Mouse (Mus musculus) forebrain, embryonic 12.5 days (tissue): Measurements from ENCODE around the gene Pip5kl1. TPM values are rescaled to one million over a fixed set of nuclear protein-coding genes. Genes with fewer than 3 reads are reported as not detected.

Experiments used
- ATAC-seq: fragments of 200-750 bp; cut with Nextera tagmentation; 2 replicates; pipeline ENCODE4 v1.8.0; 2017; ENCODE audit warnings: moderate TSS enrichment; ENCODE audit not compliant: low FRiP score
- H3K27ac ChIP-seq: fragments of 300-500 bp; sonication (generic); 2 replicates; pipeline ENCODE4 v1.5.1; 2016; ENCODE audit warnings: mild to moderate bottlenecking
- H3K27me3 ChIP-seq: fragments of 300-500 bp; sonication (generic); 2 replicates; pipeline ENCODE4 v1.6.1; 2016; ENCODE audit warnings: mild to moderate bottlenecking
- H3K36me3 ChIP-seq: fragments of 300-500 bp; sonication (generic); replicated peaks from 2 replicates; pipeline ENCODE4 v1.6.1; 2016; ENCODE audit warnings: mild to moderate bottlenecking
- H3K4me1 ChIP-seq: fragments of 300-500 bp; sonication (generic); 2 replicates; pipeline ENCODE4 v1.6.1; 2016
- H3K4me2 ChIP-seq: fragments of 300-500 bp; sonication (generic); 2 replicates; pipeline ENCODE4 v1.6.1; 2016; ENCODE audit warnings: mild to moderate bottlenecking, moderate library complexity
- H3K4me3 ChIP-seq: fragments of 300-500 bp; sonication (generic); replicated peaks from 2 replicates; pipeline ENCODE4 v1.5.1; 2016; ENCODE audit warnings: mild to moderate bottlenecking
- H3K9ac ChIP-seq: fragments of 300-500 bp; sonication (generic); 2 replicates; pipeline ENCODE4 v1.6.1; 2016; ENCODE audit warnings: mild to moderate bottlenecking
- H3K9me3 ChIP-seq: fragments of 300-500 bp; sonication (generic); 2 replicates; pipeline ENCODE4 v1.6.1; 2016
- WGBS: fragments of 180-500 bp; shearing (Covaris S2); methylation state at CpG from one replicate; pipeline ENCODE4 v1.1.7; 2016; 5-methylcytosine and 5-hydroxymethylcytosine counted together
- polyA plus RNA-seq: library from polyadenylated mRNA; unstranded; fragments of >200 nt; fragmentation: Nextera tagmentation; extraction: Ambion mirVana; gene quantifications from 2 replicates; pipeline ENCODE4 v1.2.1, GENCODE M21; 2016

Gene Pip5kl1
- polyA plus RNA-seq, 1 experiment from 2014 or later = 2.6 TPM

GRCm38 (mm10) chr2:32591249-32591648 is 16.7 kb downstream of the Pip5kl1 start:
- ATAC-seq = no peak
- H3K9me3 ChIP-seq = no peaks in the 10 kb centered on the region
- H3K36me3 ChIP-seq = 0 out of 2 replicates have a peak, but pooled peaks cover 4% of the 10 kb centered on the region
- H3K4me3 ChIP-seq = no peak overlapping the region
- H3K4me2 ChIP-seq = no peak overlapping the region
- H3K9ac ChIP-seq = no peak overlapping the region
- WGBS = 83% methylated on average over 6 of the region's 6 CpGs
- no peak overlapping the region for H3K27ac ChIP-seq
- peaks cover 24% of the 10 kb centered on the region for H3K4me1 ChIP-seq
- 0 out of 2 replicates have a peak, but pooled peaks cover under 1% of the 10 kb centered on the region for H3K27me3 ChIP-seq

- no peak overlapping the region for H3K9ac ChIP-seq
- no peaks in the 10 kb centered on the region for H3K27me3 ChIP-seq
- no peaks in the 10 kb centered on the region for H3K9me3 ChIP-seq
- ATAC-seq = no peak
- H3K4me3 ChIP-seq = no peak overlapping the region
- H3K36me3 ChIP-seq = 0 out of 2 replicates have a peak, but pooled peaks cover 4% of the 10 kb centered on the region
- 89% methylated on average over 13 of the region's 13 CpGs for WGBS
- no peak overlapping the region for H3K4me2 ChIP-seq
- no peak overlapping the region for H3K27ac ChIP-seq
- H3K4me1 ChIP-seq = no peaks in the 10 kb centered on the region
These were observed 22.1 kb downstream of the Pip5kl1 start for GRCm38 (mm10) chr2:32596725-32597124.

GRCm38 (mm10) chr2:32597248-32597647 is 22.7 kb downstream of the Pip5kl1 start:
- H3K36me3 ChIP-seq = 0 out of 2 replicates have a peak, but pooled peaks cover 4% of the 10 kb centered on the region
- no peak for ATAC-seq
- no peaks in the 10 kb centered on the region for H3K27me3 ChIP-seq
- H3K4me1 ChIP-seq = no peaks in the 10 kb centered on the region
- WGBS = 88% methylated on average over 5 of the region's 5 CpGs
- no peaks in the 10 kb centered on the region for H3K9me3 ChIP-seq
- H3K4me2 ChIP-seq = no peak overlapping the region
- H3K27ac ChIP-seq = no peak overlapping the region
- no peak overlapping the region for H3K9ac ChIP-seq
- no peak overlapping the region for H3K4me3 ChIP-seq

- Histone ChIP-seq H3K9me3 (no peaks in the 10 kb centered on the region), H3K9ac (no peak overlapping the region; the same call in 1 of the 2 replicates), H3K36me3 (0 out of 2 replicates have a peak, but pooled peaks cover 4% of the 10 kb centered on the region), H3K27ac (no peak overlapping the region), H3K27me3 (no peaks in the 10 kb centered on the region), H3K4me3 (no peak overlapping the region), H3K4me1 (no peaks in the 10 kb centered on the region; the same call in 1 of the 2 replicates), H3K4me2 (no peak overlapping the region)
- no peak for ATAC-seq
- WGBS = 92% methylated on average over 5 of the region's 5 CpGs
These were observed 23.1 kb downstream of the Pip5kl1 start for GRCm38 (mm10) chr2:32597699-32598098.

- 90% methylated on average over 8 of the region's 8 CpGs for WGBS
These were observed 23.9 kb downstream of the Pip5kl1 start for GRCm38 (mm10) chr2:32598506-32598905.

GRCm38 (mm10) chr2:32599409-32599808 is 24.8 kb downstream of the Pip5kl1 start, which contains the start of gene St6galnac6:
TSS of gene St6galnac6 (plus strand) at chr2:32599709.
- Histone ChIP-seq H3K4me3 (no peak within 1 kb of the TSS), H3K9me3 (no peaks in the 10 kb centered on the region), H3K36me3 (0 out of 2 replicates have a peak, but pooled peaks cover 4% of the 10 kb centered on the region), H3K4me2 (no peak within 1 kb of the TSS), H3K27ac (no peak within 1 kb of the TSS), H3K4me1 (no peaks in the 10 kb centered on the region; the same call in 1 of the 2 replicates), H3K27me3 (no peaks in the 10 kb centered on the region), H3K9ac (no peak within 1 kb of the TSS)
- 88% methylated on average over 3 of the region's 3 CpGs for WGBS
- no peak for ATAC-seq

More at GRCm38 (mm10) chr2:32598506-32598905, 23.9 kb downstream of the Pip5kl1 start:
- no peak for ATAC-seq
- Histone ChIP-seq H3K4me1 (no peaks in the 10 kb centered on the region; the same call in 1 of the 2 replicates), H3K9ac (no peak overlapping the region), H3K4me3 (no peak overlapping the region), H3K27ac (no peak overlapping the region), H3K9me3 (no peaks in the 10 kb centered on the region), H3K36me3 (0 out of 2 replicates have a peak, but pooled peaks cover 4% of the 10 kb centered on the region), H3K4me2 (no peak overlapping the region), H3K27me3 (no peaks in the 10 kb centered on the region)

GRCm38 (mm10) chr2:32601417-32602065 is 26.9 kb downstream of the Pip5kl1 start:
- Histone ChIP-seq H3K4me3 (no peak overlapping the region), H3K4me2 (no peak overlapping the region), H3K36me3 (no peaks in the 10 kb centered on the region), H3K27ac (no peak overlapping the region), H3K27me3 (no peaks in the 10 kb centered on the region), H3K4me1 (no peaks in the 10 kb centered on the region; the same call in 1 of the 2 replicates), H3K9me3 (no peaks in the 10 kb centered on the region), H3K9ac (no peak overlapping the region)
- ATAC-seq = peak; percentile 24; the same call in 1 of the 2 replicates
- 37% methylated on average over 8 of the region's 8 CpGs for WGBS

- WGBS = under 1% methylated on average over 11 of the region's 11 CpGs
- ATAC-seq = no peak
- no peaks in the 10 kb centered on the region for H3K9me3 ChIP-seq
- H3K4me2 ChIP-seq = peak overlapping the region; percentile 45
- peaks cover 11% of the 10 kb centered on the region for H3K4me1 ChIP-seq
- peaks cover 5% of the 10 kb centered on the region for H3K27me3 ChIP-seq
- H3K27ac ChIP-seq = no peak overlapping the region
- 0 out of 2 replicates have a peak overlapping the region, but pooled peaks have one; percentile 30 for H3K9ac ChIP-seq
- no peaks in the 10 kb centered on the region for H3K36me3 ChIP-seq
- H3K4me3 ChIP-seq = peak overlapping the region; percentile 28
These were observed 28.0 kb downstream of the Pip5kl1 start for GRCm38 (mm10) chr2:32602600-32603054.

- no peaks in the 10 kb centered on the region for H3K9me3 ChIP-seq
- ATAC-seq = no peak
- H3K4me3 ChIP-seq = no peak overlapping the region
- no peaks in the 10 kb centered on the region for H3K36me3 ChIP-seq
- 46% methylated on average over 10 of the region's 10 CpGs for WGBS
- H3K27me3 ChIP-seq = peaks cover 13% of the 10 kb centered on the region
- H3K27ac ChIP-seq = no peak overlapping the region
- H3K9ac ChIP-seq = no peak overlapping the region
- peaks cover 26% of the 10 kb centered on the region for H3K4me1 ChIP-seq
- no peak overlapping the region for H3K4me2 ChIP-seq
These were observed 30.0 kb downstream of the Pip5kl1 start for GRCm38 (mm10) chr2:32604631-32605030.

- no peaks in the 10 kb centered on the region for H3K9me3 ChIP-seq
- no peaks in the 10 kb centered on the region for H3K36me3 ChIP-seq
- H3K4me2 ChIP-seq = peak overlapping the region; percentile 84
- ATAC-seq = peak; percentile 87
- peak overlapping the region; percentile 72 for H3K9ac ChIP-seq
- peaks cover 35% of the 10 kb centered on the region for H3K4me1 ChIP-seq
- WGBS = 13% methylated on average over 44 of the region's 55 CpGs
- peaks cover 13% of the 10 kb centered on the region for H3K27me3 ChIP-seq
- no peak overlapping the region for H3K27ac ChIP-seq
- H3K4me3 ChIP-seq = peak overlapping the region; percentile 74
These were observed 31.9 kb downstream of the Pip5kl1 start for GRCm38 (mm10) chr2:32606161-32607142.

GRCm38 (mm10) chr2:32607262-32607947 is 32.8 kb downstream of the Pip5kl1 start:
- Histone ChIP-seq H3K36me3 (no peaks in the 10 kb centered on the region), H3K4me3 (peak overlapping the region; percentile 74), H3K4me1 (peaks cover 35% of the 10 kb centered on the region), H3K4me2 (peak overlapping the region; percentile 84), H3K9ac (peak overlapping the region; percentile 72), H3K9me3 (no peaks in the 10 kb centered on the region), H3K27ac (no peak overlapping the region), H3K27me3 (peaks cover 13% of the 10 kb centered on the region)
- WGBS = 6% methylated on average over 33 of the region's 34 CpGs
- ATAC-seq = peak; percentile 33
